Mouse (Mus musculus): ENCODE measurements at regions not wholly inside any gene's neighbourhood (a gene's known extent, or its start where the extent isn't known, plus 50 kb on each side); places are given as distances from the start of the nearest gene placed in this dataset.

GRCm38 (mm10) chr12:109527414-109528262, 72.5 kb downstream of the Rtl1 start:
- Histone ChIP-seq H3K4me2 (ENCODE audit: low read depth, low read length) (peak overlapping the region; percentile 56), H3K27me3 (ENCODE audit: control insufficient read depth, insufficient read depth, low read length) (no peaks in the 10 kb centered on the region), H3K9ac (ENCODE audit: low read length) (0 out of 2 replicates have a peak overlapping the region, but pooled peaks have one; percentile 48), H3K4me3 (replicated peaks; ENCODE audit: low read length) (peak overlapping the region; percentile 38), H3K36me3 (ENCODE audit: control insufficient read depth, insufficient read depth, low read length) (no peaks in the 10 kb centered on the region), H3K4me1 (ENCODE audit: control insufficient read depth, insufficient read depth, low read length) (peaks cover 11% of the 10 kb centered on the region), H3K27ac (ENCODE audit: low read length) (no peak overlapping the region), H3K9me3 (replicated peaks; ENCODE audit: control insufficient read depth, low read length) (peaks cover 35% of the 10 kb centered on the region; the same call in 1 of the 2 replicates)
- WGBS, result 66% methylated on average over 29 of the region's 29 CpGs
- 0 out of 2 replicates have a peak, but pooled peaks have one; percentile 34 for ATAC-seq (ENCODE audit: insufficient read depth, low FRiP score)

GRCm38 (mm10) chr12:109525613-109526012, 73.0 kb downstream of the Dlk1 start:
- Histone ChIP-seq H3K4me3 (replicated peaks; ENCODE audit: low read length) (no peak overlapping the region), H3K4me2 (ENCODE audit: low read depth, low read length) (0 out of 2 replicates have a peak overlapping the region, but pooled peaks have one; percentile 1), H3K27me3 (ENCODE audit: control insufficient read depth, insufficient read depth, low read length) (no peaks in the 10 kb centered on the region), H3K27ac (ENCODE audit: low read length) (no peak overlapping the region), H3K4me1 (ENCODE audit: control insufficient read depth, insufficient read depth, low read length) (no peaks in the 10 kb centered on the region), H3K9ac (ENCODE audit: low read length) (no peak overlapping the region), H3K36me3 (ENCODE audit: control insufficient read depth, insufficient read depth, low read length) (no peaks in the 10 kb centered on the region), H3K9me3 (replicated peaks; ENCODE audit: control insufficient read depth, low read length) (peaks cover 32% of the 10 kb centered on the region; the same call in 1 of the 2 replicates)
- no peak for ATAC-seq (ENCODE audit: insufficient read depth, low FRiP score)
- WGBS, result 48% methylated on average over 9 of the region's 9 CpGs

- no peaks in the 10 kb centered on the region for H3K27me3 ChIP-seq (ENCODE audit: control insufficient read depth, insufficient read depth, low read length)
- ATAC-seq (ENCODE audit: insufficient read depth, low FRiP score), result no peak
- H3K36me3 ChIP-seq (ENCODE audit: control insufficient read depth, insufficient read depth, low read length), result no peaks in the 10 kb centered on the region
- H3K4me2 ChIP-seq (ENCODE audit: low read depth, low read length), result no peak overlapping the region
- no peak overlapping the region for H3K27ac ChIP-seq (ENCODE audit: low read length)
- H3K9ac ChIP-seq (ENCODE audit: low read length), result no peak overlapping the region
- H3K4me3 ChIP-seq (replicated peaks; ENCODE audit: low read length), result no peak overlapping the region
- 69% methylated on average over 5 of the region's 5 CpGs for WGBS
- H3K9me3 ChIP-seq (replicated peaks; ENCODE audit: control insufficient read depth, low read length), result 0 out of 2 replicates have a peak, but pooled peaks cover under 1% of the 10 kb centered on the region
- H3K4me1 ChIP-seq (ENCODE audit: control insufficient read depth, insufficient read depth, low read length), result peaks cover 15% of the 10 kb centered on the region; the same call in 1 of the 2 replicates
Observed at GRCm38 (mm10) chr12:109521199-109521780, 68.7 kb downstream of the Dlk1 start.

GRCm38 (mm10) chr12:109520414-109520813, 67.8 kb downstream of the Dlk1 start:
- H3K4me3 ChIP-seq (replicated peaks; ENCODE audit: low read length), result no peak overlapping the region
- no peaks in the 10 kb centered on the region for H3K36me3 ChIP-seq (ENCODE audit: control insufficient read depth, insufficient read depth, low read length)
- H3K9me3 ChIP-seq (replicated peaks; ENCODE audit: control insufficient read depth, low read length), result no peaks in the 10 kb centered on the region
- WGBS, result 46% methylated on average over 8 of the region's 8 CpGs
- ATAC-seq (ENCODE audit: insufficient read depth, low FRiP score), result no peak
- H3K9ac ChIP-seq (ENCODE audit: low read length), result no peak overlapping the region
- no peak overlapping the region for H3K27ac ChIP-seq (ENCODE audit: low read length)
- no peaks in the 10 kb centered on the region for H3K27me3 ChIP-seq (ENCODE audit: control insufficient read depth, insufficient read depth, low read length)
- peaks cover 15% of the 10 kb centered on the region; the same call in 1 of the 2 replicates for H3K4me1 ChIP-seq (ENCODE audit: control insufficient read depth, insufficient read depth, low read length)
- no peak overlapping the region for H3K4me2 ChIP-seq (ENCODE audit: low read depth, low read length)

- Histone ChIP-seq H3K4me2 (ENCODE audit: low read depth, low read length) (no peak overlapping the region), H3K9ac (ENCODE audit: low read length) (no peak overlapping the region), H3K9me3 (replicated peaks; ENCODE audit: control insufficient read depth, low read length) (no peaks in the 10 kb centered on the region), H3K4me1 (ENCODE audit: control insufficient read depth, insufficient read depth, low read length) (peaks cover 15% of the 10 kb centered on the region; the same call in 1 of the 2 replicates), H3K27ac (ENCODE audit: low read length) (no peak overlapping the region), H3K36me3 (ENCODE audit: control insufficient read depth, insufficient read depth, low read length) (no peaks in the 10 kb centered on the region), H3K4me3 (replicated peaks; ENCODE audit: low read length) (no peak overlapping the region), H3K27me3 (ENCODE audit: control insufficient read depth, insufficient read depth, low read length) (no peaks in the 10 kb centered on the region)
- ATAC-seq (ENCODE audit: insufficient read depth, low FRiP score), result no peak
- WGBS, result 55% methylated on average over 5 of the region's 5 CpGs
Observed at GRCm38 (mm10) chr12:109519838-109520237, 67.2 kb downstream of the Dlk1 start.

- no peaks in the 10 kb centered on the region for H3K27me3 ChIP-seq (ENCODE audit: control insufficient read depth, insufficient read depth, low read length)
- H3K36me3 ChIP-seq (ENCODE audit: control insufficient read depth, insufficient read depth, low read length), result no peaks in the 10 kb centered on the region
- peak; percentile 65; the same call in 1 of the 2 replicates for ATAC-seq (ENCODE audit: insufficient read depth, low FRiP score)
- no peak overlapping the region for H3K4me3 ChIP-seq (replicated peaks; ENCODE audit: low read length)
- H3K9ac ChIP-seq (ENCODE audit: low read length), result no peak overlapping the region
- H3K9me3 ChIP-seq (replicated peaks; ENCODE audit: control insufficient read depth, low read length), result no peaks in the 10 kb centered on the region
- WGBS, result 30% methylated on average over 7 of the region's 7 CpGs
- peaks cover 15% of the 10 kb centered on the region; the same call in 1 of the 2 replicates for H3K4me1 ChIP-seq (ENCODE audit: control insufficient read depth, insufficient read depth, low read length)
- no peak overlapping the region for H3K27ac ChIP-seq (ENCODE audit: low read length)
- H3K4me2 ChIP-seq (ENCODE audit: low read depth, low read length), result no peak overlapping the region
Observed at GRCm38 (mm10) chr12:109518413-109519021, 65.9 kb downstream of the Dlk1 start.

- 58% methylated on average over 7 of the region's 7 CpGs for WGBS
- no peak overlapping the region for H3K9ac ChIP-seq (ENCODE audit: low read length)
- ATAC-seq (ENCODE audit: insufficient read depth, low FRiP score), result no peak
- no peak overlapping the region for H3K4me2 ChIP-seq (ENCODE audit: low read depth, low read length)
- no peaks in the 10 kb centered on the region for H3K9me3 ChIP-seq (replicated peaks; ENCODE audit: control insufficient read depth, low read length)
- no peak overlapping the region for H3K4me3 ChIP-seq (replicated peaks; ENCODE audit: low read length)
- H3K27ac ChIP-seq (ENCODE audit: low read length), result peak overlapping the region; percentile 1
- peaks cover 22% of the 10 kb centered on the region for H3K4me1 ChIP-seq (ENCODE audit: control insufficient read depth, insufficient read depth, low read length)
- no peaks in the 10 kb centered on the region for H3K36me3 ChIP-seq (ENCODE audit: control insufficient read depth, insufficient read depth, low read length)
- no peaks in the 10 kb centered on the region for H3K27me3 ChIP-seq (ENCODE audit: control insufficient read depth, insufficient read depth, low read length)
Observed at GRCm38 (mm10) chr12:109517764-109518163, 65.1 kb downstream of the Dlk1 start.

GRCm38 (mm10) chr12:109516961-109517360, 64.3 kb downstream of the Dlk1 start:
- WGBS, result 51% methylated on average over 4 of the region's 4 CpGs
- Histone ChIP-seq H3K9me3 (replicated peaks; ENCODE audit: control insufficient read depth, low read length) (no peaks in the 10 kb centered on the region), H3K27me3 (ENCODE audit: control insufficient read depth, insufficient read depth, low read length) (no peaks in the 10 kb centered on the region), H3K4me3 (replicated peaks; ENCODE audit: low read length) (no peak overlapping the region), H3K9ac (ENCODE audit: low read length) (no peak overlapping the region), H3K36me3 (ENCODE audit: control insufficient read depth, insufficient read depth, low read length) (no peaks in the 10 kb centered on the region), H3K4me1 (ENCODE audit: control insufficient read depth, insufficient read depth, low read length) (peaks cover 30% of the 10 kb centered on the region), H3K4me2 (ENCODE audit: low read depth, low read length) (no peak overlapping the region), H3K27ac (ENCODE audit: low read length) (no peak overlapping the region)
- ATAC-seq (ENCODE audit: insufficient read depth, low FRiP score), result no peak

All from stomach, embryonic 16.5 days (tissue).